Mouse (Mus musculus): ENCODE data around the gene Drd1. TPM values are rescaled to one million over a fixed set of nuclear protein-coding genes. Genes with fewer than 3 reads are reported as not detected.

Gene Drd1
- polyA plus RNA-seq, 1 experiment, result 0.04 TPM

- WGBS, result 95% methylated on average over 4 of the region's 4 CpGs
- no peak overlapping the region for H3K4me3 ChIP-seq (ENCODE audit: control insufficient read depth, insufficient read depth, low read length)
- no peaks in the 10 kb centered on the region for H3K27me3 ChIP-seq (ENCODE audit: control insufficient read depth, insufficient read depth, low read length)
- TF ChIP-seq POLR2A (IDR thresholded peaks at IDR 0.05; ENCODE audit: control insufficient read depth, extremely low read depth, insufficient read depth, low read length, poor library complexity) (no peak), CTCF (IDR thresholded peaks at IDR 0.05; ENCODE audit: borderline replicate concordance, control insufficient read depth, extremely low read depth, insufficient read depth, low read length, poor library complexity) (no peak)
- DNase-seq, result no peak
- H3K36me3 ChIP-seq (ENCODE audit: control insufficient read depth, insufficient read depth, low read length), result peaks cover 22% of the 10 kb centered on the region
- H3K27ac ChIP-seq (ENCODE audit: control insufficient read depth, insufficient read depth, low read length), result no peak overlapping the region
- no peaks in the 10 kb centered on the region for H3K4me1 ChIP-seq (replicated peaks; ENCODE audit: control insufficient read depth, insufficient read depth, low read length)
Measured at GRCm38 (mm10) chr13:54097227-54097626, 41.7 kb upstream of the Drd1 start.

- no peak for TF ChIP-seq POLR2A (IDR thresholded peaks at IDR 0.05; ENCODE audit: control insufficient read depth, extremely low read depth, insufficient read depth, low read length, poor library complexity)
- TF ChIP-seq CTCF (IDR thresholded peaks at IDR 0.05; ENCODE audit: borderline replicate concordance, control insufficient read depth, extremely low read depth, insufficient read depth, low read length, poor library complexity), result no peak
- Histone ChIP-seq H3K27me3 (ENCODE audit: control insufficient read depth, insufficient read depth, low read length) (no peaks in the 10 kb centered on the region), H3K4me3 (ENCODE audit: control insufficient read depth, insufficient read depth, low read length) (no peak overlapping the region), H3K27ac (ENCODE audit: control insufficient read depth, insufficient read depth, low read length) (no peak overlapping the region), H3K36me3 (ENCODE audit: control insufficient read depth, insufficient read depth, low read length) (peaks cover 27% of the 10 kb centered on the region), H3K4me1 (replicated peaks; ENCODE audit: control insufficient read depth, insufficient read depth, low read length) (no peaks in the 10 kb centered on the region)
- 97% methylated on average over 8 of the region's 8 CpGs for WGBS
- DNase-seq, result no peak
Measured at GRCm38 (mm10) chr13:54095721-54096120, 40.2 kb upstream of the Drd1 start.

GRCm38 (mm10) chr13:54094963-54095362 is 39.5 kb upstream of the Drd1 start:
- WGBS, result 91% methylated on average over 6 of the region's 6 CpGs
- H3K4me3 ChIP-seq (ENCODE audit: control insufficient read depth, insufficient read depth, low read length), result no peak overlapping the region
- no peak for DNase-seq
- peaks cover 27% of the 10 kb centered on the region for H3K36me3 ChIP-seq (ENCODE audit: control insufficient read depth, insufficient read depth, low read length)
- H3K27me3 ChIP-seq (ENCODE audit: control insufficient read depth, insufficient read depth, low read length), result no peaks in the 10 kb centered on the region
- TF ChIP-seq CTCF (IDR thresholded peaks at IDR 0.05; ENCODE audit: borderline replicate concordance, control insufficient read depth, extremely low read depth, insufficient read depth, low read length, poor library complexity), result no peak
- no peak for TF ChIP-seq POLR2A (IDR thresholded peaks at IDR 0.05; ENCODE audit: control insufficient read depth, extremely low read depth, insufficient read depth, low read length, poor library complexity)
- H3K27ac ChIP-seq (ENCODE audit: control insufficient read depth, insufficient read depth, low read length), result no peak overlapping the region
- H3K4me1 ChIP-seq (replicated peaks; ENCODE audit: control insufficient read depth, insufficient read depth, low read length), result no peaks in the 10 kb centered on the region

- TF ChIP-seq POLR2A (IDR thresholded peaks at IDR 0.05; ENCODE audit: control insufficient read depth, extremely low read depth, insufficient read depth, low read length, poor library complexity), result no peak
- no peak for TF ChIP-seq CTCF (IDR thresholded peaks at IDR 0.05; ENCODE audit: borderline replicate concordance, control insufficient read depth, extremely low read depth, insufficient read depth, low read length, poor library complexity)
- H3K27me3 ChIP-seq (ENCODE audit: control insufficient read depth, insufficient read depth, low read length), result no peaks in the 10 kb centered on the region
- H3K4me3 ChIP-seq (ENCODE audit: control insufficient read depth, insufficient read depth, low read length), result no peak overlapping the region
- DNase-seq, result no peak
- H3K27ac ChIP-seq (ENCODE audit: control insufficient read depth, insufficient read depth, low read length), result no peak overlapping the region
- H3K4me1 ChIP-seq (replicated peaks; ENCODE audit: control insufficient read depth, insufficient read depth, low read length), result no peaks in the 10 kb centered on the region
- H3K36me3 ChIP-seq (ENCODE audit: control insufficient read depth, insufficient read depth, low read length), result peaks cover 29% of the 10 kb centered on the region
- WGBS, result 98% methylated on average over 4 of the region's 4 CpGs
Measured at GRCm38 (mm10) chr13:54094349-54094748, 38.8 kb upstream of the Drd1 start.

GRCm38 (mm10) chr13:54091719-54092118 is 36.2 kb upstream of the Drd1 start:
- no peak for DNase-seq
- WGBS, result 95% methylated on average over 6 of the region's 6 CpGs
- no peak overlapping the region for H3K27ac ChIP-seq (ENCODE audit: control insufficient read depth, insufficient read depth, low read length)
- H3K4me1 ChIP-seq (replicated peaks; ENCODE audit: control insufficient read depth, insufficient read depth, low read length), result no peaks in the 10 kb centered on the region
- no peak overlapping the region for H3K4me3 ChIP-seq (ENCODE audit: control insufficient read depth, insufficient read depth, low read length)
- TF ChIP-seq CTCF (IDR thresholded peaks at IDR 0.05; ENCODE audit: borderline replicate concordance, control insufficient read depth, extremely low read depth, insufficient read depth, low read length, poor library complexity) (no peak), POLR2A (IDR thresholded peaks at IDR 0.05; ENCODE audit: control insufficient read depth, extremely low read depth, insufficient read depth, low read length, poor library complexity) (no peak)
- H3K36me3 ChIP-seq (ENCODE audit: control insufficient read depth, insufficient read depth, low read length), result peaks cover 40% of the 10 kb centered on the region
- no peaks in the 10 kb centered on the region for H3K27me3 ChIP-seq (ENCODE audit: control insufficient read depth, insufficient read depth, low read length)

GRCm38 (mm10) chr13:54085266-54085665 is 29.8 kb upstream of the Drd1 start:
- WGBS, result 97% methylated on average over 18 of the region's 18 CpGs
- no peak overlapping the region for H3K4me3 ChIP-seq (ENCODE audit: control insufficient read depth, insufficient read depth, low read length)
- peaks cover 16% of the 10 kb centered on the region; the same call in 1 of the 2 replicates for H3K36me3 ChIP-seq (ENCODE audit: control insufficient read depth, insufficient read depth, low read length)
- TF ChIP-seq POLR2A (IDR thresholded peaks at IDR 0.05; ENCODE audit: control insufficient read depth, extremely low read depth, insufficient read depth, low read length, poor library complexity) (no peak), CTCF (IDR thresholded peaks at IDR 0.05; ENCODE audit: borderline replicate concordance, control insufficient read depth, extremely low read depth, insufficient read depth, low read length, poor library complexity) (no peak)
- no peaks in the 10 kb centered on the region for H3K27me3 ChIP-seq (ENCODE audit: control insufficient read depth, insufficient read depth, low read length)
- no peak for DNase-seq
- no peak overlapping the region for H3K27ac ChIP-seq (ENCODE audit: control insufficient read depth, insufficient read depth, low read length)
- H3K4me1 ChIP-seq (replicated peaks; ENCODE audit: control insufficient read depth, insufficient read depth, low read length), result no peaks in the 10 kb centered on the region

GRCm38 (mm10) chr13:54084826-54085225 is 29.3 kb upstream of the Drd1 start:
- no peak for TF ChIP-seq CTCF (IDR thresholded peaks at IDR 0.05; ENCODE audit: borderline replicate concordance, control insufficient read depth, extremely low read depth, insufficient read depth, low read length, poor library complexity)
- no peak for TF ChIP-seq POLR2A (IDR thresholded peaks at IDR 0.05; ENCODE audit: control insufficient read depth, extremely low read depth, insufficient read depth, low read length, poor library complexity)
- H3K4me1 ChIP-seq (replicated peaks; ENCODE audit: control insufficient read depth, insufficient read depth, low read length), result no peaks in the 10 kb centered on the region
- H3K4me3 ChIP-seq (ENCODE audit: control insufficient read depth, insufficient read depth, low read length), result no peak overlapping the region
- no peaks in the 10 kb centered on the region for H3K27me3 ChIP-seq (ENCODE audit: control insufficient read depth, insufficient read depth, low read length)
- DNase-seq, result no peak
- WGBS, result 94% methylated on average over 5 of the region's 5 CpGs
- H3K36me3 ChIP-seq (ENCODE audit: control insufficient read depth, insufficient read depth, low read length), result peaks cover 16% of the 10 kb centered on the region; the same call in 1 of the 2 replicates
- H3K27ac ChIP-seq (ENCODE audit: control insufficient read depth, insufficient read depth, low read length), result no peak overlapping the region

Data from thymus, adult 2 months (tissue).